Mouse (Mus musculus): ENCODE data around the gene Pdrg1.

Gene Pdrg1

GRCm38 (mm10) chr2:153014758-153015593, at the start of gene Pdrg1:
Gene Pdrg1 (minus strand): TSS chr2:153015427.
- DNase-seq (ENCODE audit: low read depth, low spot score) = peak; percentile 93

DNA sequence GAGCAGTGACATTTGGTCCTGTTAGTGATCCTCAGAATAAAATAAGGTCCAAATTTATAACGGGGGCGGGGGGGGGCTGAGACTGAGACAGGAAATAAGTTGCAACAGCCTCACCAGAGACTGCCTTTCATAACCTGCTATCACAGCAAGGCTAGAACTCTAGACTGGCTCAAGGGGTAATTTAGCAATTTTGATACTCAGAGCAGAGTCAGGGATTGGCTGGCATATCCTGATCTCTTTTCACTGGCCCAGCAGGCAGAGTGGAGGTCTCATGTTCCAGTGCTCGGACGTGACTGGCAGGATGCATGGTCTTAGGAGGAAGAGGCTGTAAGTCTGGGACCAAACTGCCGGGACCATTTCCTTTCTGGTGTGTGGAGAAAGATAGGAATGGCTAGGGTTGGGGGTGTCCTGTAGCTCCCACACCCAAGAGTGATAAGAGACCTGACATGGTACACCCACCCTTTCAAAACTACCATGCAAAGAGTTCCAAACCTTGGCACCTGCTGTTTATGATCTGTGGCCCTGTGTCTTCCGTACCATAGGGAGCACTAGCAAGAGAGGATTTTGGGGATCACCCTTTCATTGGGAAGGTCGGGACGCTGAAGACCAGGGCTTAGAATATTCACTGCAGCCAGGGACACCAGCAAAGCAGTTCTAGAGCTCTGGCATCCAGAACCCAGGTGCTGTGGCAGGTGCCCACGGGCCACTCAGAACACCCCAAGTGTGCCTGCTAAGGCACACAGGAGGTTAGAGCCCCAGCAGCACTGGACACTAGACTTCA, 49.2 kb upstream of the Pdrg1 start:
- DNase-seq (ENCODE audit: low read depth, low spot score) = no peak

DNA sequence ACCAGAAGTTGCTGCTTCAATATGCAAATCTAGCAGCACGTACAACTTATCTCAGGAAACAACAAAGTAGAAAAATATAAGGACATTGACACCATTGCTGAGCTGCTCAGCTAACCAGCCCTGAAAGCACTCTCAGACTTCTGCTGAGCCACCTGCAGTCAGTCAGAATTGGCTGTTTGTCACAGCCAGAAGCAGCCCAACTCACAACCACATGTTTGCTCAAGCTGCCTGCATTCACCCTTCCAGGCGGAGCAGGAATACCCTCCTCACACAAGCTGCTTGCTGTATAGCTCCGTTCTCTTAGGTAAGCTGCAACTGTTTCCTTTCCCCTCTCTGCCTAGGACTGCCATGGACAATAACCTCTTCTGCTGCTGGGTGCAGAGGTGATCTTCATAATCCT, 48.2 kb upstream of the Pdrg1 start:
- no peak for DNase-seq (ENCODE audit: low read depth, low spot score)

- no peak for DNase-seq (ENCODE audit: low read depth, low spot score)
Measured at GRCm38 (mm10) chr2:153060216-153060615, 45.0 kb upstream of the Pdrg1 start.

DNA sequence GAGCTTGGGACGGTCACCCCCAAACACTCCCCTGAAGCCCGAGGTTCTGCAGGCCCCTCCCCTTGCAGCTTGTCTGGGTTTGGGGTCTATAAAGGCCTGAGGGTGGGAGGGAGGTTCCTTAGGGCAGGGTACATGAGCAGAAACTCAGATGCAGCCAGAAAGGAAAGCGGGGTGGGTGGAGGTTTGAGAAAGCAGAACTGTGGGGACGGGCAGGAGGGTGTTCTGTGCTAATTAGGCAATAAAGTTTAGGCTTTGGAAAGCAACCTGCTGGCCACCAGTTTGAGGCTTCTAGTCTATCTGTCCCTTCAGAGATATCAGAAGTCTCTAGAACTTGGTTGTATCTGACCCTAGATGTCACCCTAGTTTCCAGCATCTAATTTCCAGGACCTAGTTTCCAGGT, 43.1 kb upstream of the Pdrg1 start:
- DNase-seq (ENCODE audit: low read depth, low spot score) = no peak

DNA sequence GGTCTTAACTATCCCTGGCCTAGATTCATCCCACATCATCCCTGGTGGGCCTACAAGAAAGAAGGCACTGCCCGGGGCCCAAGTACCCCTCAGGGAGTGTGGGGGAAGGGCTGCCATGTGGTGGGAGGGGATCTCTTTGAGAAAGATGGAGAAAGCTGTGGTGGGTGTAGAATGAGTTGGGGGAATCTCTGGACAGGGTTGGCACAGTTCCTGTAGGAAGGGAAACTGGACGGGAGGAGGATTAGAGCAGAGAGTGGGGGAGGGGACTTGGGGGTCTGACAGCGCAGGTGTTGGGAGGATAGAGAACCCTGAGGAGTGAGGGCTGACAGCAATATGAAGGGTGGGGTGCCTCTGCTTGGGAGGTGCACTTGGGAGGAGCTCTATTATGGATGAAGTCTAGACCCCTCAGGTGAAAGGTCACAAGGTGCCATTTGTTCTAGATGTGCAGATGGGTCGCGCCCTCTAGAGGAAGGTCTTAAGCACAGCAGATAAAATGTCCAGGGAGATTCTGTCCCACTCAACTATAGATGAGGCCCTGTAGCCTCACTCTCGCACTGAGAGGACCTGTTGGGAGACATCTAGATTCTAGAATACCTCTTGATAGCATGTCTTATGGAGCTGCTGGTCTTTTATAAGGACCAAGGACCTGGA, 40.2 kb upstream of the Pdrg1 start:
- DNase-seq (ENCODE audit: low read depth, low spot score) = no peak

DNA sequence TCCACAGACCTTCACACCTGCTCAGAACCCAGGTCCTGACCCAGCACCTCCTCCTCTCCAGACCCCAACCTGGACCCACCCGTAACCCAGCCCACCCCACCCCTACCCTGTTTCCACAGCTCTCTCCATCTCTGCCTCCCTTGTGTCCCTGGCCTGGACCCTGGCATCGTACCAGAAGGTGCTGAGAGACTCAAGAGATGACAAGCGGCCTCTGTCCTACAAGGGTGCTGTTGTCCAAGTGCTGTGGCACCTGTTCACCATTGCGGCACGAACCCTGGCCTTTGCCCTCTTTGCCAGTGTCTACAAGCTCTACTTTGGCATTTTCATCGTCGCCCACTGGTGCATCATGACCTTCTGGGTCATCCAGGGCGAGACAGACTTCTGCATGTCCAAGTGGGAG, 38.7 kb upstream of the Pdrg1 start:
- DNase-seq (ENCODE audit: low read depth, low spot score) = no peak

DNA sequence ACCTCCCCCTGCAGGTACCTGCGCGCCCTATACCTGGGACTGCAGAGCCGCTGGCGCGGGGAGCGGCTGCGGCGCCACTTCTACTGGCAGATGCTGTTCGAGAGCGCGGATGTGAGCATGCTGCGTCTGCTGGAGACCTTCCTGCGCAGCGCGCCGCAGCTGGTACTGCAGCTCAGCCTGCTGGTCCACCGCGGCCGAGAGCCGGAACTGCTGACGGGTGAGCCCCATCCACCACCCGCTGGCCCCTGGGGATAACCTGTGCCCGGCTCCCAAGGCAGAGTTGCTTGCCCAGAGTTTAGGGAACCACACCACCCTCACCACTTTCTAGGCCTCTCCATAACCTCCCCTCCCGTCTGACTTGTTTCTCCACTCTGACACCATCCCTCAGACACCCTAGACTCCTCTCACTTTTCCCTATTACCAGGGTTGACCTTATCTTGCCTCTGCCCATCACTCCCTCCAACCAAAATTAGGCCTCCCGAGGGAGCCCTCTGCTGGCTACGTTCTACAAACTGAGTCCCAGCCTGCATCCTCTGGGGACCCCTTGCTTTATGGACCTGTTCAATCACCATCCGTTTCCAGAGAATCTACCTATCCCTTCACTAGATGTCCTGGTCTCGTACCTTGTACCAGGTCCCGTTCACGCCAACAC, 37.6 kb upstream of the Pdrg1 start:
- no peak for DNase-seq (ENCODE audit: low read depth, low spot score)

GRCm38 (mm10) chr2:153051537-153051936, 36.3 kb upstream of the Pdrg1 start:
- DNase-seq (ENCODE audit: low read depth, low spot score) = no peak

GRCm38 (mm10) chr2:153051095-153051494, 35.9 kb upstream of the Pdrg1 start:
- no peak for DNase-seq (ENCODE audit: low read depth, low spot score)

GRCm38 (mm10) chr2:153049997-153050358, 34.8 kb upstream of the Pdrg1 start:
- no peak for DNase-seq (ENCODE audit: low read depth, low spot score)

- DNase-seq (ENCODE audit: low read depth, low spot score) = no peak
Measured at GRCm38 (mm10) chr2:153049288-153049996, 34.2 kb upstream of the Pdrg1 start.

DNA sequence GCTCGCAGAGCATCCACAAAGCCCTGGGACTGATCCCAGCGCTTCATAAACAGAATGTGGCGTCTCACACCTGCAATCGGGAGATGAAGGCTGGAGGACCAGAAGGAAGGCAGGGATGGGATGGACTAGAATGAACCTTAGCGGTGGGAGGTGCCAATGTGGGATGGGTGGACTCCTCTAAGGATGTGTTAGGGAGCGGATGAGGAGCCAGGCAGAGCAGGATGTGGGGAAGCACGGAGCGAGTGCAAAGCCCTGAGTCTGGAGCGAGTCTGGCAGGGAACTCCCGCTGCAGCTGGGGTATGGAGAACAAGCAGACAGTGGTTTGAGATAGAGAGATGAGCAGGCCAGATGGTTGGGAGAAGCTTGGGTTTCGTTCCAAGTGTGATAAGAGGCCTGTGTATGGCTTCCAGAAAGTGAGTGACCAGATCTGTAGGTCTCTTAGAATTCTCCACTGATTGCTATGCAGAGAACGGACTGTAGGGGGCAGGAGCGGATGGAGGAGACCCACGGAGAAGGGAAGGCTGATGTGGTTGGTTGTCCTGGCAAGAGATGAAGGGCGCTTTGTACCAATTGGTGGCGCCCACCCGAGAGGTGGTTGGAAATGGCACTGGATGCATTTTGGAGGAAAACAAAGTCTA, 32.7 kb upstream of the Pdrg1 start:
- DNase-seq (ENCODE audit: low read depth, low spot score) = no peak

GRCm38 (mm10) chr2:153045884-153046299, 30.7 kb upstream of the Pdrg1 start:
- no peak for DNase-seq (ENCODE audit: low read depth, low spot score)

DNA sequence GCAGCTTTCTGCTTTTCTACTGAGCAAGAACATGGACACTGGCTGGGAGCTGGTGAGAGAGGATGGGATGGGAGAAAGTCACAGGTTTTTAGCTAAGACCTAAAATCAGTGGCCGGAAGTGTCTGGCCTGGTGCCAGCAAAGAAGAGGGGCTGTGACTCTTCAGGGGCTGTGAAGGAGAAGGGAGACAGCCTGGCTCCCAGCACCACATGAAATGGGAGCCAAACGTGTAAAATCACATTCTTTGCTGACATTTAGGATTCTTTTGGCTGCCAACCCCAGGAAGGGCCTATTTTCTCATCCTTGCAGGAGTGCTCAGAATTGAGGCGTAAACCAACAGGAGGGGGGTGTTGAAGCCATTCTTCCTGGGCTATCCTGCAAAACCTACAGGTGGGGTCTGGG, 28.7 kb upstream of the Pdrg1 start:
- no peak for DNase-seq (ENCODE audit: low read depth, low spot score)

DNA sequence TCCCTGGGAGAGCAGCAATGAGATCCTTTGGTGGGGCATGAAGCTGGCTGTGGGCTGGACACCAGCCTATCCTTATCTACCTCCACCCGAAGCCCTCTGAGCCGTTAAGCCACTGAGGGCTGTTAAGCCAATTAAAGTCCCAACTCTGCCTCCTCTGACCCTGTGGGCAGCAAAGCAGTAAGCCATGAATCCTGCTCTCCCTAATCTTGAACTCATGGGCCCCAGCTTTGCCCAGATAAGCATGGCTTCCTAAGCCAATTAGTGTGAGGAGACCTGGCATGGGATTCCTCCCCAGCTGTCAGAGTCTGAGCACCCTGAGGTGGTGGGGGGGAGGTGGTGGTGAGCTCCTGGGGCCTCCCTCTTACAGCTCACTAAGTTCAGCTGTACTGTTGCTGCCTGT, 21.5 kb upstream of the Pdrg1 start:
- DNase-seq (ENCODE audit: low read depth, low spot score) = no peak

- DNase-seq (ENCODE audit: low read depth, low spot score) = no peak
Measured at GRCm38 (mm10) chr2:153033545-153034230, 18.5 kb upstream of the Pdrg1 start.

- no peak for DNase-seq (ENCODE audit: low read depth, low spot score)
Measured at GRCm38 (mm10) chr2:153032973-153033372, 17.7 kb upstream of the Pdrg1 start.

GRCm38 (mm10) chr2:153032083-153032842, 17.0 kb upstream of the Pdrg1 start:
- DNase-seq (ENCODE audit: low read depth, low spot score) = peak; percentile 28

All from skeletal muscle tissue, adult 2 months (tissue).